Mouse (Mus musculus): ENCODE measurements around the gene Hapln3. TPM values are rescaled to one million over a fixed set of nuclear protein-coding genes. Genes with fewer than 3 reads are reported as not detected.

Hapln3 gene
- polyA plus RNA-seq (2015; fragmentation: Nextera tagmentation; extraction: Ambion mirVana), result 4.2 and 5.0 TPM in 2 replicates

GRCm38 (mm10) chr7:79130843-79131444 lies at the start of gene Hapln3:
TSS of gene Hapln3 (minus strand) at chr7:79131018.
- 3% methylated on average over 19 of the region's 19 CpGs for WGBS
- H3K27ac ChIP-seq, result no peak within 1 kb of the TSS; the same call in none of the 2 replicates
- peak within 1 kb of the TSS; percentile 60 for H3K4me2 ChIP-seq
- peaks cover 24% of the 10 kb centered on the region for H3K36me3 ChIP-seq
- peak within 1 kb of the TSS; percentile 49 for H3K9ac ChIP-seq
- peaks cover 21% of the 10 kb centered on the region for H3K27me3 ChIP-seq
- H3K4me3 ChIP-seq, result peak within 1 kb of the TSS; percentile 35
- peaks cover 27% of the 10 kb centered on the region for H3K4me1 ChIP-seq
- H3K9me3 ChIP-seq, result no peaks in the 10 kb centered on the region
- no peak for ATAC-seq (ENCODE audit: insufficient number of reproducible peaks, insufficient read depth, low FRiP score, low TSS enrichment, low read depth)

- Histone ChIP-seq H3K9ac (no peak overlapping the region), H3K9me3 (no peaks in the 10 kb centered on the region), H3K4me2 (no peak overlapping the region), H3K4me3 (no peak overlapping the region), H3K36me3 (no peaks in the 10 kb centered on the region), H3K27me3 (no peaks in the 10 kb centered on the region), H3K4me1 (0 out of 2 replicates have a peak, but pooled peaks cover 3% of the 10 kb centered on the region), H3K27ac (no peak overlapping the region)
- ATAC-seq (ENCODE audit: insufficient number of reproducible peaks, insufficient read depth, low FRiP score, low TSS enrichment, low read depth), result no peak
- WGBS, result 84% methylated on average over 3 of the region's 3 CpGs
Measured at GRCm38 (mm10) chr7:79173800-79174199, 43.0 kb upstream of the Hapln3 start.

- Histone ChIP-seq H3K27ac (peak overlapping the region; percentile 16; the same call in 1 of the 2 replicates), H3K4me3 (no peak overlapping the region), H3K27me3 (no peaks in the 10 kb centered on the region), H3K9me3 (no peaks in the 10 kb centered on the region), H3K4me2 (no peak overlapping the region), H3K36me3 (no peaks in the 10 kb centered on the region), H3K9ac (no peak overlapping the region), H3K4me1 (0 out of 2 replicates have a peak, but pooled peaks cover 3% of the 10 kb centered on the region)
- ATAC-seq (ENCODE audit: insufficient number of reproducible peaks, insufficient read depth, low FRiP score, low TSS enrichment, low read depth), result no peak
- 91% methylated on average over 1 of the region's 1 CpGs for WGBS
Measured at GRCm38 (mm10) chr7:79171782-79172181, 41.0 kb upstream of the Hapln3 start.

- Histone ChIP-seq H3K27me3 (no peaks in the 10 kb centered on the region), H3K9ac (no peak overlapping the region), H3K36me3 (no peaks in the 10 kb centered on the region), H3K4me3 (no peak overlapping the region), H3K9me3 (0 out of 2 replicates have a peak, but pooled peaks cover 3% of the 10 kb centered on the region), H3K4me2 (no peak overlapping the region), H3K27ac (no peak overlapping the region), H3K4me1 (0 out of 2 replicates have a peak, but pooled peaks cover 3% of the 10 kb centered on the region)
- WGBS, result 72% methylated on average over 14 of the region's 14 CpGs
- no peak for ATAC-seq (ENCODE audit: insufficient number of reproducible peaks, insufficient read depth, low FRiP score, low TSS enrichment, low read depth)
Measured at GRCm38 (mm10) chr7:79167006-79167562, 36.3 kb upstream of the Hapln3 start.

DNA sequence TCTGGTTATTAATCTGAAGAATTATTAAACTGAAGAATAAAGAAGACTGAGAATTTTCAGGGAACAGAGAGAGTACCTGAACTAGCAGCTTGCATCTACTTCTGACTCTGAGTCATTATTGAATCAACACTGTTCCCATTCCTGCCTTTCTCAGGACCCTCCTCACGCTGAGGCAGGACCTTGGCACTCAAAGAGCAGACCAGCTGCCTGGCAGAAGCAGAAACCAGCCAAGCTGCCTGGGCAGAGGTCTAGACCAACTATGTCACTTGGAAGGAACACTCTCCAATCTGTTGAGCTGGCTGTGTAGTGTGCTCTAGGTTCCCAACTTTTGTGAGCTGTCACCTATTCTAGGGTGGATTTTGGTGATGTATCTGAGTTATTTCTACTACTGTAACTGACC lies 28.6 kb upstream of the Hapln3 start:
- Histone ChIP-seq H3K9ac (no peak overlapping the region), H3K9me3 (0 out of 2 replicates have a peak, but pooled peaks cover 3% of the 10 kb centered on the region), H3K4me2 (no peak overlapping the region), H3K4me3 (no peak overlapping the region), H3K4me1 (no peaks in the 10 kb centered on the region), H3K27ac (no peak overlapping the region), H3K36me3 (no peaks in the 10 kb centered on the region), H3K27me3 (no peaks in the 10 kb centered on the region)
- no peak for ATAC-seq (ENCODE audit: insufficient number of reproducible peaks, insufficient read depth, low FRiP score, low TSS enrichment, low read depth)
- WGBS, result 71% methylated on average over 1 of the region's 1 CpGs

DNA sequence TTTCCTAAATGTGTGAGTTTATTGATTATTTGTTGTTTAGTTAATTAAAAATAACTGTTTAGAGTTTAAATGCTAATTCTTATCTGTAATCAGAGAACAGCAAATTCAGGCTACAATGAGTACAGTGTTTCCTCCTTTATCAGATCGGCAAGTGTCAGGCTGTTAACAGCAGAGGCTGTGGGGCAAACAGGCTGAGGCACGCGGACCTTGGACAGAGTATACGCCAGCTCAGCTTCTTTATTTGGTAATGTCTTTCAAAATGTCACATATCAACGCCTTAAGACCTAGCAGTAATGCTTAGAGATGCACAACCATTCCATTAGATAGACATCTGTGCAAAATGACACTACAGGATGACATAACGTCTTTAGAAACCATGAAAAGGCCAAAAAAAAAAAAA lies 18.7 kb upstream of the Hapln3 start:
- Histone ChIP-seq H3K36me3 (peaks cover 6% of the 10 kb centered on the region; the same call in 1 of the 2 replicates), H3K27me3 (no peaks in the 10 kb centered on the region), H3K9ac (no peak overlapping the region), H3K9me3 (no peaks in the 10 kb centered on the region), H3K4me2 (peak overlapping the region; percentile 86), H3K27ac (no peak overlapping the region), H3K4me1 (peaks cover 18% of the 10 kb centered on the region), H3K4me3 (peak overlapping the region; percentile 74; the same call in 1 of the 2 replicates)
- 50% methylated on average over 6 of the region's 6 CpGs for WGBS
- ATAC-seq (ENCODE audit: insufficient number of reproducible peaks, insufficient read depth, low FRiP score, low TSS enrichment, low read depth), result no peak

DNA sequence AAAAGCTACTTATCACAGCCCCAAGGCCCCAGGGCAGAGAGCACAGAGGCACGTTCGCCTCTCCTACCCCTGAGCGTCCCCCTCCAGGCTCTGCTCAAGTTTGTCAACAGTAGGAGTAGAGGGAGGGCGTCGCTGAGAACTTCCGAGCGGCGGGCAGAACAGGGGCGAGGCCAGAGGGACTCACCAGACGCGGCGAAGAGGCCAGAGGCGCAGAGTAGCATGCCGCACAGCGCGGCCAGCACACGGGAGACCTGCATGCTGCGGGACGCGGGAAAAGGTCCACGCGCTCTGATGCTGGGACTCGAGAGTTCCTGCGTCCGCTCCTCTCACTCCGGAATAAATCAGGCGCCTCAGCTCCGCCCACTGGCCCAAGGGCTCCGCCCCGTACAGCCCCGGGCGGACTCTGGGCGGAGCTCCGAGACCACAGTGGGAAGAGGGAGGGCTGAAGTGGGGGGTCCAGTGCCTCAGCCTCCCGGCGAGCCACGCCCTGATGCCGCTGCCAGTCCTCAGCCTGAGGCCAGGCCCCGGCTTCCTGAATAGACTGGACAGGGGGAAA lies 18.0 kb upstream of the Hapln3 start, which contains the start of gene Mfge8:
TSS of gene Mfge8 (minus strand) at position 350 of the 556 bp plus-strand sequence.
- peak within 1 kb of the TSS; percentile 85 for H3K9ac ChIP-seq
- peak; percentile 89 for ATAC-seq (ENCODE audit: insufficient number of reproducible peaks, insufficient read depth, low FRiP score, low TSS enrichment, low read depth)
- WGBS, result under 1% methylated on average over 39 of the region's 39 CpGs

DNA sequence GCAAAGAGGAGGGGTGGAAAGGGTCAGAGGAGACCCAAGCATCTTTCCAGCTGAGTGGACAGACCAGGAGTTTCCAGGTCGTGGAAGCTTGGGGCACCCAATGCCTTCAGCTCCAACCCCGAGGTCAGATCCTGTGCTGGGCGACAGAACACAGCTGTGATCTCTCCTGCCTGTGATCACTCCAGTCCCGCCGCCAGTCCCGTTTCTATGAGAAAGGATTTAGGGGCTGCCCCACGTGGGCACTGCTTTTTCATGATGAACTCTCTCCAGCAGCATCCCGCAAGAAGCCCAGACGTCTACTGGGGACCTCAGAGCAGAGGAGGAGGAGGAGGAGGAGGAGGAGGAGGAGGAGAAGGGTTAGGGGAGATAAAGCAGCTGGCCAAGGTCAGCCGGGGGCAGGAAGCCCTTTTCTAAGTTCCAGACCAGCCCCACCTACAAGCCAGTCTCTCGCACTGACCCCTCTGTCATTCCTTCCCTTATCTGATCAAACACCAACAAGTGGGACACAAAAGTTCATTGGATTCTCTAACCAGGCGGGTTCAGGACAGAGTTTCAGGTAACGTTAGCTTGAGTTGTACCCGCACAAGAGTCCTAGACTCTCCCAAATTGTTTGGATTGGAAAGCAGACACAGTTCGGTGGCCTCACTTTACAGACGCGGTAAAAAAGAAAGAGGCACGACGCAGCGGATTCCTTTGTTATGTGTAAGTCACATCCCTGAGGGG lies 17.3 kb upstream of the Hapln3 start:
- peak overlapping the region; percentile 39; the same call in 1 of the 2 replicates for H3K27ac ChIP-seq
- WGBS, result 0% methylated on average over 20 of the region's 20 CpGs
- no peaks in the 10 kb centered on the region for H3K27me3 ChIP-seq
- no peaks in the 10 kb centered on the region for H3K9me3 ChIP-seq
- H3K4me2 ChIP-seq, result peak overlapping the region; percentile 86
- H3K36me3 ChIP-seq, result peaks cover 17% of the 10 kb centered on the region
- H3K9ac ChIP-seq, result peak overlapping the region; percentile 85
- peaks cover 18% of the 10 kb centered on the region for H3K4me1 ChIP-seq
- peak; percentile 2; the same call in 1 of the 2 replicates for ATAC-seq (ENCODE audit: insufficient number of reproducible peaks, insufficient read depth, low FRiP score, low TSS enrichment, low read depth)
- H3K4me3 ChIP-seq, result peak overlapping the region; percentile 74

More for the DNA sequence above, 18.0 kb upstream of the Hapln3 start, which contains the start of gene Mfge8:
- peak within 1 kb of the TSS; percentile 74 for H3K4me3 ChIP-seq
- no peaks in the 10 kb centered on the region for H3K27me3 ChIP-seq
- H3K9me3 ChIP-seq, result no peaks in the 10 kb centered on the region
- H3K4me2 ChIP-seq, result peak within 1 kb of the TSS; percentile 86
- peaks cover 12% of the 10 kb centered on the region for H3K36me3 ChIP-seq
- peak within 1 kb of the TSS; percentile 39 for H3K27ac ChIP-seq
- H3K4me1 ChIP-seq, result peaks cover 18% of the 10 kb centered on the region

GRCm38 (mm10) chr7:79147011-79147837 lies 16.4 kb upstream of the Hapln3 start:
- Histone ChIP-seq H3K9ac (0 out of 2 replicates have a peak overlapping the region, but pooled peaks have one; percentile 85), H3K36me3 (peaks cover 25% of the 10 kb centered on the region), H3K27me3 (no peaks in the 10 kb centered on the region), H3K9me3 (no peaks in the 10 kb centered on the region), H3K4me3 (peak overlapping the region; percentile 74), H3K4me1 (peaks cover 18% of the 10 kb centered on the region), H3K4me2 (peak overlapping the region; percentile 86), H3K27ac (no peak overlapping the region)
- 40% methylated on average over 12 of the region's 12 CpGs for WGBS
- no peak for ATAC-seq (ENCODE audit: insufficient number of reproducible peaks, insufficient read depth, low FRiP score, low TSS enrichment, low read depth)

GRCm38 (mm10) chr7:79140897-79141296 lies 10.1 kb upstream of the Hapln3 start:
- no peak overlapping the region for H3K27ac ChIP-seq
- H3K4me1 ChIP-seq, result no peaks in the 10 kb centered on the region
- ATAC-seq (ENCODE audit: insufficient number of reproducible peaks, insufficient read depth, low FRiP score, low TSS enrichment, low read depth), result no peak
- no peaks in the 10 kb centered on the region for H3K27me3 ChIP-seq
- WGBS, result 40% methylated on average over 8 of the region's 8 CpGs
- H3K9ac ChIP-seq, result no peak overlapping the region
- no peak overlapping the region for H3K4me2 ChIP-seq
- H3K4me3 ChIP-seq, result no peak overlapping the region
- H3K9me3 ChIP-seq, result no peaks in the 10 kb centered on the region
- H3K36me3 ChIP-seq, result peaks cover 61% of the 10 kb centered on the region

Data from embryonic facial prominence, embryonic 13.5 days (tissue).